Mouse (Mus musculus) lung, embryonic 14.5 days (tissue): ENCODE results near the gene Ush1c. TPM values are rescaled to one million over a fixed set of nuclear protein-coding genes. Genes with fewer than 3 reads are reported as not detected.

Experiments used
- ATAC-seq: fragments of 200-750 bp; cut with Nextera tagmentation; 2 replicates; pipeline ENCODE4 v1.8.0; 2017; ENCODE audit warnings: mild to moderate bottlenecking, moderate TSS enrichment, moderate library complexity; ENCODE audit not compliant: insufficient read depth
- DNase-seq: peaks from one replicate; pipeline ENCODE4 v3.0.0-alpha.2; 2015
- H3K27ac ChIP-seq: fragments of 300-500 bp; sonication (generic); 2 replicates; pipeline ENCODE4 v1.5.1; 2014; ENCODE audit warnings: low read depth, mild to moderate bottlenecking, moderate library complexity
- H3K27me3 ChIP-seq: fragments of 300-500 bp; sonication (generic); 2 replicates; pipeline ENCODE4 v1.6.1; 2014; ENCODE audit warnings: low read length, control low read depth; ENCODE audit not compliant: insufficient read depth
- H3K36me3 ChIP-seq: fragments of 300-500 bp; sonication (generic); 2 replicates; pipeline ENCODE4 v1.6.1; 2014; ENCODE audit warnings: control low read depth; ENCODE audit not compliant: insufficient read depth
- H3K4me1 ChIP-seq: fragments of 300-500 bp; sonication (generic); 2 replicates; pipeline ENCODE4 v1.6.1; 2014; ENCODE audit warnings: antibody characterized with exemption, control low read depth; ENCODE audit not compliant: insufficient read depth
- H3K4me2 ChIP-seq: fragments of 300-500 bp; sonication (generic); 2 replicates; pipeline ENCODE4 v1.6.1; 2014; ENCODE audit warnings: mild to moderate bottlenecking
- H3K4me3 ChIP-seq: fragments of 300-500 bp; sonication (generic); 2 replicates; pipeline ENCODE4 v1.5.1; 2014; ENCODE audit warnings: low read depth, low read length
- H3K9ac ChIP-seq: fragments of 300-500 bp; sonication (generic); 2 replicates; pipeline ENCODE4 v1.6.1; 2014
- H3K9me3 ChIP-seq: fragments of 300-500 bp; sonication (generic); 2 replicates; pipeline ENCODE4 v1.6.1; 2016; ENCODE audit warnings: low read depth, low read length, control low read depth
- CTCF ChIP-seq: IDR thresholded peaks from 2 replicates; pipeline ENCODE4 v1.5.1; 2016; ENCODE audit warnings: antibody characterized with exemption, low read depth
- whole genome bisulfite sequencing: fragments of 180-500 bp; shearing (Covaris S2); extraction: QIAGEN DNeasy Blood & Tissue Kit; methylation state at CpG from one replicate; pipeline ENCODE4 v1.1.7; 2014; 5-methylcytosine and 5-hydroxymethylcytosine counted together
- polyA plus RNA-seq: library from polyadenylated mRNA; unstranded; fragments of >200 nt; fragmentation: Nextera tagmentation; extraction: Ambion mirVana; gene quantifications from 2 replicates; pipeline ENCODE4 v1.2.1, GENCODE M21; 2014

Gene Ush1c
- polyA plus RNA-seq: 0.22 and 0.88 TPM in 2 replicates

GRCm38 (mm10) chr7:46238346-46238745, at the start of gene Ush1c:
Gene Ush1c (minus strand): TSS chr7:46238503.
- no peaks in the 10 kb centered on the region for H3K4me1 ChIP-seq
- TF ChIP-seq CTCF: no peak
- no peak within 1 kb of the TSS for H3K9ac ChIP-seq
- no peak within 1 kb of the TSS for H3K27ac ChIP-seq
- 20% methylated on average over 10 of the region's 10 CpGs for WGBS
- no peak for DNase-seq
- H3K36me3 ChIP-seq: no peaks in the 10 kb centered on the region
- no peak within 1 kb of the TSS for H3K4me3 ChIP-seq
- no peak; the same call in 1 of the 2 replicates for ATAC-seq
- H3K9me3 ChIP-seq: no peaks in the 10 kb centered on the region
- H3K4me2 ChIP-seq: no peak within 1 kb of the TSS
- no peaks in the 10 kb centered on the region for H3K27me3 ChIP-seq

GRCm38 (mm10) chr7:46287051-46287450, 48.7 kb upstream of the Ush1c start:
- DNase-seq (no peak), ATAC-seq (no peak)
- H3K4me3 ChIP-seq: no peak overlapping the region
- no peak overlapping the region for H3K27ac ChIP-seq
- TF ChIP-seq CTCF: no peak
- no peaks in the 10 kb centered on the region for H3K4me1 ChIP-seq
- no peak overlapping the region for H3K4me2 ChIP-seq
- no peaks in the 10 kb centered on the region for H3K9me3 ChIP-seq
- H3K9ac ChIP-seq: no peak overlapping the region
- WGBS: 27% methylated on average over 8 of the region's 8 CpGs
- H3K27me3 ChIP-seq: no peaks in the 10 kb centered on the region
- H3K36me3 ChIP-seq: no peaks in the 10 kb centered on the region

GRCm38 (mm10) chr7:46286391-46286790, 48.1 kb upstream of the Ush1c start:
- no peak for ATAC-seq
- no peak for DNase-seq
- H3K4me2 ChIP-seq: no peak overlapping the region
- WGBS: 89% methylated on average over 4 of the region's 4 CpGs
- H3K9me3 ChIP-seq: no peaks in the 10 kb centered on the region
- no peak for TF ChIP-seq CTCF
- no peak overlapping the region for H3K4me3 ChIP-seq
- H3K4me1 ChIP-seq: no peaks in the 10 kb centered on the region
- H3K9ac ChIP-seq: no peak overlapping the region
- no peaks in the 10 kb centered on the region for H3K27me3 ChIP-seq
- no peaks in the 10 kb centered on the region for H3K36me3 ChIP-seq
- H3K27ac ChIP-seq: no peak overlapping the region

GRCm38 (mm10) chr7:46285161-46285839, 47.0 kb upstream of the Ush1c start:
- no peak for DNase-seq
- no peak overlapping the region for H3K9ac ChIP-seq
- H3K4me1 ChIP-seq: no peaks in the 10 kb centered on the region
- no peak for ATAC-seq
- TF ChIP-seq CTCF: no peak; the same call in 1 of the 2 replicates
- no peak overlapping the region for H3K4me3 ChIP-seq
- no peak overlapping the region for H3K27ac ChIP-seq
- no peaks in the 10 kb centered on the region for H3K9me3 ChIP-seq
- no peak overlapping the region for H3K4me2 ChIP-seq
- H3K27me3 ChIP-seq: no peaks in the 10 kb centered on the region
- 81% methylated on average over 12 of the region's 12 CpGs for WGBS
- H3K36me3 ChIP-seq: no peaks in the 10 kb centered on the region

- Histone ChIP-seq H3K27me3 (no peaks in the 10 kb centered on the region), H3K9me3 (no peaks in the 10 kb centered on the region), H3K4me1 (no peaks in the 10 kb centered on the region), H3K4me3 (no peak overlapping the region), H3K27ac (no peak overlapping the region), H3K4me2 (no peak overlapping the region), H3K9ac (no peak overlapping the region), H3K36me3 (no peaks in the 10 kb centered on the region)
- DNase-seq: peak; percentile 80
- WGBS: 48% methylated on average over 10 of the region's 10 CpGs
- peak; percentile 84 for ATAC-seq
- TF ChIP-seq CTCF: no peak
These were observed 45.4 kb upstream of the Ush1c start for GRCm38 (mm10) chr7:46283681-46284080.

- H3K27ac ChIP-seq: no peak overlapping the region
- H3K4me1 ChIP-seq: no peaks in the 10 kb centered on the region
- no peak for ATAC-seq
- H3K9me3 ChIP-seq: no peaks in the 10 kb centered on the region
- no peak for DNase-seq
- no peak for TF ChIP-seq CTCF
- no peaks in the 10 kb centered on the region for H3K27me3 ChIP-seq
- no peak overlapping the region for H3K4me3 ChIP-seq
- no peaks in the 10 kb centered on the region for H3K36me3 ChIP-seq
- H3K9ac ChIP-seq: no peak overlapping the region
- 46% methylated on average over 7 of the region's 7 CpGs for whole genome bisulfite sequencing
- H3K4me2 ChIP-seq: no peak overlapping the region
These were observed 44.0 kb upstream of the Ush1c start for GRCm38 (mm10) chr7:46282276-46282675.

GRCm38 (mm10) chr7:46280896-46281295, 42.6 kb upstream of the Ush1c start:
- TF ChIP-seq CTCF: no peak
- Histone ChIP-seq H3K27ac (no peak overlapping the region), H3K4me2 (no peak overlapping the region), H3K9ac (no peak overlapping the region), H3K4me1 (no peaks in the 10 kb centered on the region), H3K4me3 (no peak overlapping the region), H3K9me3 (no peaks in the 10 kb centered on the region), H3K27me3 (no peaks in the 10 kb centered on the region), H3K36me3 (no peaks in the 10 kb centered on the region)
- no peak for ATAC-seq
- no peak for DNase-seq
